Mouse (Mus musculus) MN1 (cell line): ENCODE data around the gene Npas4.
A peak's percentile ranks its signal among the peaks of the same experiment; 100 is the strongest.
"Not testable (repeated sequence)": the region's sequence is repeated elsewhere in the genome, so short reads cannot be mapped to it uniquely, and the experiment has no call there.

ENCODE experiments used
- DNase-seq: peaks from one replicate; pipeline ENCODE4 v3.0.0-alpha.2; 2016; ENCODE audit warnings: low spot score

The Npas4 gene

DNA sequence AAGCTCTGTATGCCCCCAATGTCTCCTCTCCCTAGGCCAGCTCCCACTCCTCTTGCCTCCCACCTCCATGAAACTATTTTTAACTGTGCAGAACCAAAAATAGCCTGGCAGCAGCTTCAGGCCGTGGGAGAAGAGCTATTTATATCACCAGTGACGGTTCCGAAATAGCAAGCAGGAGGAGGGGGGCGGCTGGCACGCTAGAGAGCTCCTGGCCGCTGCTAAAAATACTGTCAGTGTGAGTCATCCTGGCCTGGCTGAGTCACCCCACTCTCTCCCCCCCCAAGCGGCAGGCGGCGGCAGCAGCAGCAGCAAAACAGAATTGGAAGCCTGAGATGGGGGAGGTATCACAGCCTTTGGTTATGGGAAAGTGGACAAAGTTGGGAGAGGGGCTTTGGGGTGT lies 2.8 kb upstream of the Npas4 start:
- DNase-seq, result peak; percentile 75

DNA sequence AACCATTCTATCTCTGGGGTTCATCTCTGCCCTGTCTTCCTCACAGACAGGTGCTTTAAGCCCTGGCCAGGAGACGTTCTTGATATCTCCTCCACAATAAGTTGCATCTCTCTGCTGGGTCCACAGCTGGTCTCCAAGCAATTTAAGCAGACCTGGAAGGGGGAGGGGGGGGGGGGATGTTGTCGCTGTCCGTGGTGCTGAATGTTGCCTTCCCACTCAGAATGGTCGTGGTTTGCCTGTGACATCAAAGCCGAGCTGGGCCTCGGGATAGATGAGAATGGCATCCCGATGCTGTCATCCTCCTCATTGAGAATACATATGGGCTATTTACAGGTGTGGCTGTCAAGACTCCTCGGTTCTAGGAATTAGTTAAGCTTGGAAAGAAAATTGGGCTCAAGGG lies 2.3 kb upstream of the Npas4 start:
- DNase-seq, result no peak

DNA sequence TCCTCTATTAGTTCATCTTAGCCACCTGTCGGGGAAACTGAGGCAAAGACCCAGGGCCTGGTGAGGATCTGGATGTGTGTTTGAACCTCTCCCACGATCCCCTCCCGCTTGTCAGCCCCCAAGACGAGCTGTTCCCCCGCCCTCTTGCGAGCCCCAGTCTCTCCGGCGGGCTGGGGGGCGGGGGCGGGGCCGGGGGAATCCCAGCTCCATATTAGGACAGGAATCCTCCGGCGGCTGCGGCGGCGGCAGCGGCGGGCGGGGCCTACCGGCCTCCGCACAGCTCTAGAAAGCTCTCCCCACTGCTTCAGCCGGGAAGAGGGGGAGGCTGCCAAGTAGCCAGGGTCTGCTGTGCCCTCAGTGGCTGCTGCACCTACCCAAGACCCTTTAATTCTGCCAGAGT lies 600 bp upstream of the Npas4 start:
- DNase-seq, result no peak

DNA sequence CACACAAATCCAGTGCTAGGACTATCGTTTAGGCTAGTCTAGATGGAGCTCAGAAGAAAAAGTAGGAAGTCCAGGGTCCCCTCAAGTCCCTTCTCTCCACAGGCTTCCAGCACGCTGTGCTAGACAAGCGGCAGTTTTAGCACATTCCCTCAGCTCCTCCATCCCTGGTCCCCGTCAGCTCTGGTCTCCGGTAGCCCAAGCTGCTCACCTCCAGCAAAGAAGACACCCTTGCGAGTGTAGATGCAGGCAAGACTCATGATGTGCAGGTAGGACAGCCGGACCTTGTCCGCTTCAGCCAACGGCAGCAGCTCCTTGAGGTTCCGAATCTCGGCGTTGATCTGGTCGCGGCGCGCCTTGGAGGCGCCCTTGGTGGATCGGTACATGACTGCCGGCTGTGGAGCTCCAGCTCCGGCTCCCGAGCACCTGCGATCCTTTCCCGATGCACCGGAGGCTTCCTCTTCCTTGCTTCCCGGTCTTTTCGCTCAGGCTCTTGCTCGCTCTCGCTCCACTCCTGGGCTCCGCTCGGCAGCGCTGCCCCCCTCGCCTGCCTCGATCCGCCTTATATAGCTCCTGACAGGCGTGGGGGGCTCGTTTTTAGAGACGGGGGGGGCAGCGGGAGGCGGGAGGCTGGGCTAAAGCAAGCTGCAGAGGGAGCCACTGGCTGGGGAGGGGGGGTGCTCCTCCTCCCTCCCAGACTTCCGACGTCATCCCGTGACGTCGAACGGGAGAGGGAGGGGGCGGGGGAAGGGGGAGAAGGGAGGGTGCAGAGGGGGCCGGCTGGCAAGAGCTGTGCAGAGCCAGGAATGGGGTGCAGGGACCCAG lies 471 bp downstream of the Npas4 start:
- DNase-seq, result no peak

DNA sequence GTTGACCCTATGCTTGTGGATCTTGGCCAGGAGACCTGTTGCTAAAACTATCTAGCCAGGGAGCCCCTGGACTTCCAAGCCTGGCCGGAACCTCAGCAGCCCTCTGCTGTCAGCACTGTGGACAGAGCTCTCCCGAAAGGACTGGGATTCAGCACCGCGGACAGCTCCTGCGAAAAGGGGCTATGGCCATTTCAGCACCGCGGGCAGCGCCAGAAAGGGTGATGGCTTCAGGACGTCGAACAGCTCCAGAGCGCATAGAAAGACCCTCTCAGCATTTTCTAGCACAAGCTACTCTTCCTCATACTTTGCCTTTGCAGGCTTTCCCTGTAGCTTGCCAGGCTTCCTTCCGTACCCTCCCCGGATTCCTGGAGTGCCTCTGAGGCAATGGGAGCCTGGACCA lies 1.1 kb downstream of the Npas4 start:
- DNase-seq, result no peak

DNA sequence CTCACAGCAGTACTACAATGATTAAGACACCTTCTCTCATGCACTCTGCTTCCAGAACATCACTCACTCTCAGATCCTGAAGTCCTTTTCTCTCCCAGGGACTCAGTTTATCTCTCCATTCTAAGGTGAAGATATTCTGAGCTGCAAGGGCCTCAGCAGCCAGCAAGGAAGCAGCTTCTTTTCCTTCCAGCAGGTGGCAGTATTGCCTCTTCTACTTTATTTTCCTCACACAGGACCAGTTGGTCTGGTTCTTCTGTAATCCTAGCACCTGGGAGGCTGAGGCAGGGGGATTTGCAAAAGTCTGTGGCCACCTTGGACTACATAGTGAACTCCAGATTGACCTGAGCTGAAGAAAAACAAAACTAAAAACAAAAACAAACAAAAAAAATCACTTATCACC lies 8.3 kb downstream of the Npas4 start:
- DNase-seq, result peak; percentile 68

DNA sequence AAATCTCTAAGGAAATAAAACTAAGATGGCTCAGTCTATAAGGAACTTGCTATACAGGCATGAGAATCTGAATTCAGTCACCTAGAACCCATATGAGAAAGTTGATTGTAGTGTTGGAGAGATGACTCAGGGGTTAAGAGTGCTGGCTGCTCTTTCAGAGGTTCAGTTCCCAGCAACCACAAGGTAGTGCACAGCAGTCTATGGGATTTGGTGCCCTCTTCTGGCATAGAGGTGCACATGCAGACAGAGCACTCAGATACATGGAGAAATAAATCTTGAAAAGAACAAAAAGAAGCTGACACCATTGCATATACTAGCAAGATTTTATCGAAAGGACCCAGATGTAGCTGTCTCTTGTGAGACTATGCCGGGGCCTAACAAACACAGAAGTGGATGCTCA lies 21.9 kb downstream of the Npas4 start:
- DNase-seq, result no peak

DNA sequence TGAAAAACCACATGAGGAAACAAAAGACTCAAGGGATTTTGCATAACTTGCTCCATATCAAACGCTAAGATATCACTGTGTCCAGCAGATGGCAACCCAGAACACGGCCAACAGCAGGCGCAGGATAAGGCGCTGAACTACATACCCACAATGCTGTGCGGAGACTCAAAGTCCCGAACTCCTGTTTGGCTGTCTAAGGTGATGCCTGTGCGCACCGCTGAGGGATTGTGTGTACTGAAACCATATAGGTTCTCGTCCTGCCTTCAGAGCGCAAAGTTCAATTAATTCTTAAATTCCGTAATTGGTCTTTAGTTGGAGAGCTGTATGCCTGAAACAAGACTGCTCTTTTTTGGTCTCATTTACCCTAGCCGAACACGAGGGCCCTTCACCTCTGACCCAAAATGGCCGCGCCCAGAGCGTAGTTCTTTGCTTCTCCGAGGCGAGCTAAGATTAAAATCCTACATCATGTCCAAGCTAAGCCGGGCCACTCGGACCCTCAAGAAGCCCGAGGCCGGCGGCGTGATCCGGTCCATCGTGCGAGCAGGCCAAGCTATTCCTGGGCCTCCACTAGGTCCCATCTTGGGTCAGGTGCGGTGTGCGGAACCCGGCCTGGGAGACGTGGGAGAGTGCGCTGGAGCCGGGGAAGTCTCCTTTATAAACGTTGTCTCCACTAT lies 28.1 kb downstream of the Npas4 start, which contains the start of gene Mrpl11:
Gene Mrpl11 (plus strand): TSS at position 220 of the 674 bp plus-strand sequence.
- peak; percentile 89 for DNase-seq

DNA sequence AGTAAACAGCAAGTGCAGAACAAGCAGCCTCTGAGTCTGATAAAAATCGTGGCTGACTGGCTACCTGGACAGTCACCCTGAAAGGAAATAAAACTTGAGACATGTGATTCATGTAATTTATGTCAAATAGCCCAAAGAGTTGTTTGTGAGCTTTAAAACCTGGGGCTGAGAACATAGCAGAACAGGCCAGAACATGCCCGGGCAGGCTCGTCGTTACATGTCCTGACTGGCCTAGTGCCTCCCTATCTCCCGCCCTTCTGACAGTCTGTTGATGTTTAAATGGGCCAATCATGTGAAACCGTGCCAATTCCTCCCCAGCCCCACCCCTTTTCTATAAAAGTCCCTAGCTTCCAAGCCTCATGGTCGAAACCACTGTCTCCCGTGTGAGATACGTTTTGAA lies 41.5 kb downstream of the Npas4 start:
- DNase-seq, result not testable (repeated sequence)

DNA sequence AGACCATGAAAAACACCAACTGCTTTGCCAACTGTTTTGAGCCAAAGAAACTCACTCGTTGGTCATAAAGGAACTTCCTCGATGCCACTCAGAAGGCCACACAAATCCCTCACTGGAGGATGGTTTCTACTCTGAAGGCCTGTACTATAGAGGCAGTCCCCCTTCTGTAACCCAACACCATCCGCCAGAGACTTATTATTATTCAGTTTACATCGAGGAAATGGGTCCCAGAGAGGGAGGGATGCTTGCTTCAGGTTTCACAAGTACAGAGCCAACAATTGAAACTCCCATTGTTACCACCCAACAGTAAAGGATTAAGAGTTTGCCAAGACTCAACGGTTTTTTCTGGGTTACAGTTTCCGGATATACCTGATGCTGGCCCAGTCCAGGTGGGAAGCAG lies 44.6 kb downstream of the Npas4 start:
- no peak for DNase-seq

DNA sequence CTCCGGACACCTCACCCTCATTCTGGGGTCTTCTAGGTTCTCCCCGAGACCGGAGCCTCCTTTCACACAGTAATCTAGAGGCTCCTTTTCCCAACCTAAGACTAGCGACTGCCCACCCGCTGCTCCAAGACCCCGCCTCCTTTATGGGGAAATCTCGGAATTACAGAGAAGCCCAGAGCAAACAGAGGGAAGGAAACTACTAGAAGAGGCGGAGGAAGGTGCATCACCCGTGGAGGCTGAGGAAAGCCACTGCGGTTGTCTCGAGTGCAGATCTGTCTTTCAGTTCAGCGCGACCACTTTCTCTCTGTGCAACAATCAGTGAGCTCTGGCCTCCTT lies 46.9 kb downstream of the Npas4 start:
- DNase-seq, result no peak

DNA sequence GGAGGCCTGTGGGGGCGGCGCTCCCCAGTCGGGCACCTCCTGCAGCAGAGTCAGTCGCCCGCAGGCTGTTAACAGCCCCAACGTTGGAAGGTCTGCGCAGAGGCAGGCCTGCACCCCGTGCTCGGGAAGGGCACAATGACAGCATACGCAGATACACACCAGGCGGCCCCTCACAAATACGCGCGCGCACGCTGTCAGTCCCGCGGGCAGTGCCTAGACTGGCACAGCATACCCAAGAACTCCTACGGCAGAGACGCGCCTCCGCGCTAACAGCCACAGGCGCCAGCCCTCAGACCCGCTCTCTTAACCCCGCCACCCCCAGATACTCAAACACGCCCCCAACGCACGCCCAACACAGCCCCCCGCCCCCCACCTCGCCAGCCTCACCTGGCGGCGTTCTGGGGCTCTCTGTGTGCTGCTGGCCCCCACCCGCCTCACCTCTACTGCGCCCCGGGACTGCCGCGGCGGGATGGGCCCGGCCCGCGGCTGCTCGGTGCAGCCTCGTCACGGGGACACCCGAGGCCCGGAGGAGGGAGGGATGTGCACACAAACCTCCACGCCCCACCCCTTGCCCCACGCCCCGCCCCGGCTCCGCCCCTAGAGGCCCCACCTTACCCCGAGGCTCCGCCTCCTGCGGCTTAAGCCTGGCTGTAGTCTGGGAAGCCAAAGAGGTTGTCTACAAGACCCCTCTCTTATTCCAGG lies 47.4 kb downstream of the Npas4 start, which contains the start of gene Peli3:
Gene Peli3 (minus strand): TSS at position 577 of the 702 bp plus-strand sequence.
- peak; percentile 73 for DNase-seq

DNA sequence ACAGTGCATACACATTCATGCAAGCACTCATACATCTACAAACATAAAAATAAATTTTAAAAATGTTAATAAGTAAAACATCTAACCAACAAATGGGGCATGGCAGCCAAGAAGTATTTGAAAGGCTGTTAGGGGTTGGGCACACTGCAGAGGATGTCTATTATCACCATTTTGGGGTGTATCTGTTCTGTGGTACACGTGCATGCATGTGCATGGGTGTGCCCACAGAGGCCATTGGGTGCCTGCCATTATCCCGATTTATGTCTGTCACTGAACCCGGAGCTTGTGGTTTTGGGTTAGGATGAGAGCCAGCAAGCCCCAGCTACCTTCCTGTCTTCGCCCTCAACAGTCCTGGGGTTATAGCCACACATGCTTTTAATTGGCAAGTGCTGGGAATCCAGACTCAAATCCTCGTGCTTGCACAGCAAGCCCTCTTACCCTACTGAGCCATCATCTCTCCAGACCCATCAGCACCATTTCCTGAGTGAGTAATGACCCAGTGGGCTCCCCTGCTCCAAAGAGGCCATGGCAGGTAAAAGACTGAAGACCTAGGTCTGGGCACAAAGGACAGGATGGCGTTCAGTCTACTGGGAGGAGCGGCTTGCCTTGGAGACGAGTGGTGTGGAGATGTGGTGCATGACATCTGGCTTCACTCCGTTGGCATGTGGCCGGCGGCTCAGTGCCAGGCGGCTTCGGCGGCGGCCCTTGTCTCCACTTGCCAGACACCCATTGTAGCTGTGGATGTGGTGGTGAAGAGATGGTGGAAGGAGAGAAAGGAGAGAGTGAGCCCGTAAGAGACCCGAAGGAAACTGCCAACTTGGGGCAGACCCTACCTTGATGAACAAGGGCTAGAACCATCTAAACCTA lies 52.4 kb downstream of the Npas4 start:
- peak; percentile 70 for DNase-seq

DNA sequence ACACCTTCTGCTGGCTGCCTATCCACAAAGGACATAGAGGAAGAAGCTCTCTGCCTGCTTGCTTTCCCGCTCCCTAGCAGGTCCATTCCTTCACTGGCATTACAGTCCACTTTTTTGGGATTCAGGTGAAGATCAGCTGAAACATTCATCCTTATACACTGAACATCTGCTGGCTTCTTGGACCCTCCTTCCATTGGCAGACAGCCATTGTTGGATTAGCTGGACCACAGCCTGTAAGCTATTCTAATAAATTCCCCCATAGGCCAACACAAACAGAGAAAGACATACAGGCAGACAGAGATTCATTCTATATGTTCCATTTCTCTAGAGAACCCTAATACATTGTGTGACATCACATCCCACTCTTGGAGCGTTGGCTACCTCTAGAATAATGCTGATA lies 53.2 kb downstream of the Npas4 start:
- no peak for DNase-seq
